Mouse (Mus musculus) G1E (cell line): ENCODE measurements at regions not wholly inside any gene's neighbourhood (a gene's known extent, or its start where the extent isn't known, plus 50 kb on each side); places are given as distances from the start of the nearest gene placed in this dataset.

Source experiments
- ATAC-seq: 2 replicates; pipeline ENCODE4 v1.8.0; 2016; ENCODE audit warnings: mild to moderate bottlenecking; ENCODE audit not compliant: insufficient number of reproducible peaks, poor library complexity, low FRiP score, severe bottlenecking; ENCODE audit errors: extremely low read depth
- DNase-seq: peaks from one replicate; pipeline ENCODE4 v3.0.0; 2012; ENCODE audit warnings: low spot score
- H3K27me3 ChIP-seq: 2 replicates; pipeline ENCODE4 v1.6.1; 2012; ENCODE audit warnings: mild to moderate bottlenecking, low read length, inconsistent platforms; ENCODE audit not compliant: insufficient read depth
- H3K36me3 ChIP-seq: replicated peaks from 2 replicates; pipeline ENCODE3; 2012; ENCODE audit warnings: mild to moderate bottlenecking, inconsistent platforms
- H3K4me1 ChIP-seq: 2 replicates; pipeline ENCODE4 v1.6.1; 2012; ENCODE audit warnings: low read depth, low read length, inconsistent platforms, mixed read lengths; ENCODE audit not compliant: insufficient read depth
- H3K4me3 ChIP-seq: 2 replicates; pipeline ENCODE4 v1.5.1; 2012; ENCODE audit warnings: low read depth, mild to moderate bottlenecking, inconsistent platforms, low read length, moderate library complexity, mixed read lengths
- H3K9me3 ChIP-seq: replicated peaks from 2 replicates; pipeline ENCODE4 v1.6.1; 2012; ENCODE audit warnings: inconsistent platforms
- CTCF ChIP-seq: IDR thresholded peaks from 2 replicates; pipeline ENCODE4 v1.5.1; 2012; ENCODE audit warnings: low read depth, low read length, inconsistent platforms, mixed read lengths
- GATA1 ChIP-seq: IDR thresholded peaks from 2 replicates; pipeline ENCODE4 v1.6.1; 2012; ENCODE audit warnings: borderline replicate concordance, low read length, inconsistent platforms, mixed read lengths
- GATA2 ChIP-seq: IDR thresholded peaks from 2 replicates; pipeline ENCODE4 v1.6.1; 2012; ENCODE audit warnings: low read depth, low read length, inconsistent platforms, borderline replicate concordance
- POLR2AphosphoS5 ChIP-seq: IDR thresholded peaks from 2 replicates; pipeline ENCODE4 v1.6.1; 2012; ENCODE audit warnings: low read depth, low read length, inconsistent platforms; ENCODE audit not compliant: insufficient replicate concordance
- TAL1 ChIP-seq: conservative IDR thresholded peaks from 2 replicates; pipeline ENCODE4 v1.6.1; 2012; ENCODE audit warnings: low read depth, low read length, inconsistent platforms, mixed read lengths

- TF ChIP-seq POLR2AphosphoS5 (no peak), TAL1 (no peak), GATA1 (no peak), GATA2 (no peak), CTCF (no peak)
- DNase-seq (no peak), ATAC-seq (no peak)
- Histone ChIP-seq H3K9me3 (no peaks in the 10 kb centered on the region), H3K27me3 (no peaks in the 10 kb centered on the region), H3K36me3 (no peaks in the 10 kb centered on the region), H3K4me1 (no peaks in the 10 kb centered on the region), H3K4me3 (no peak overlapping the region)
Observed at GRCm38 (mm10) chrX:42359381-42360172, 129.9 kb upstream of the Tex13c2 start.

GRCm38 (mm10) chrX:42360173-42360931, 129.1 kb upstream of the Tex13c2 start:
- TF ChIP-seq CTCF, result no peak
- no peak for TF ChIP-seq GATA1
- no peak for TF ChIP-seq TAL1
- TF ChIP-seq GATA2, result no peak
- TF ChIP-seq POLR2AphosphoS5, result no peak
- Histone ChIP-seq H3K27me3 (no peaks in the 10 kb centered on the region), H3K36me3 (no peaks in the 10 kb centered on the region), H3K4me3 (no peak overlapping the region), H3K9me3 (no peaks in the 10 kb centered on the region), H3K4me1 (no peaks in the 10 kb centered on the region)
- ATAC-seq, result no peak
- DNase-seq, result no peak

- Histone ChIP-seq H3K9me3 (no peaks in the 10 kb centered on the region), H3K27me3 (no peaks in the 10 kb centered on the region), H3K4me3 (no peak overlapping the region), H3K4me1 (no peaks in the 10 kb centered on the region), H3K36me3 (no peaks in the 10 kb centered on the region)
- DNase-seq (no peak), ATAC-seq (no peak)
- TF ChIP-seq POLR2AphosphoS5, result no peak
- TF ChIP-seq CTCF, result no peak
- no peak for TF ChIP-seq GATA1
- TF ChIP-seq TAL1, result no peak
- TF ChIP-seq GATA2, result no peak
Observed at GRCm38 (mm10) chrX:42360973-42361372, 128.5 kb upstream of the Tex13c2 start.

GRCm38 (mm10) chrX:42361400-42362028, 128.0 kb upstream of the Tex13c2 start:
- no peaks in the 10 kb centered on the region for H3K9me3 ChIP-seq
- no peak overlapping the region for H3K4me3 ChIP-seq
- TF ChIP-seq GATA1 (no peak), GATA2 (no peak), TAL1 (no peak), POLR2AphosphoS5 (no peak), CTCF (no peak)
- no peaks in the 10 kb centered on the region for H3K4me1 ChIP-seq
- no peaks in the 10 kb centered on the region for H3K36me3 ChIP-seq
- no peak for DNase-seq
- no peaks in the 10 kb centered on the region for H3K27me3 ChIP-seq
- no peak for ATAC-seq

DNA sequence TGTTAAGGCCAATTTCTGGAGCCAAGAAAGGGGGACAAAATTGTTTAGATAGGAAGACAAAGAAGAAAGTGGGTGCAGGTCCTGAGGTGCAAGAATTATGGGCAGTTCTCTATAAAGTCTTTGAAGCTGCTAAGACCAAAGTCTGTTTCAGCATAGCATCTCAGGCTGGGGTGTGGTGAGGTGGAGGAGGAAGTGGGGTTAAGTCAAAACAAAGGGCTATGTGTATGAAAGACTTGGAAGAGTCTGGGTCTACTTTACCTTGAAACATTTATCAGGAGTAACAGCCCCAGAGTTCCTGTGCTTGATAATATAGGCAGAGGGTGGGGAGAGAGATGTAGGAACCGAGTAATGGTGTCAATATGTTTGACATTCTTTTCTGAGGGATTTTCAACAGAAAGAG, 125.4 kb upstream of the Tex13c2 start:
- no peak for DNase-seq
- H3K27me3 ChIP-seq, result no peaks in the 10 kb centered on the region
- H3K36me3 ChIP-seq, result no peaks in the 10 kb centered on the region
- H3K9me3 ChIP-seq, result no peaks in the 10 kb centered on the region
- no peak overlapping the region for H3K4me3 ChIP-seq
- no peaks in the 10 kb centered on the region for H3K4me1 ChIP-seq
- no peak for ATAC-seq
- TF ChIP-seq POLR2AphosphoS5 (no peak), TAL1 (no peak), GATA1 (no peak), CTCF (no peak), GATA2 (no peak)
